Mouse (Mus musculus): ENCODE data around the gene Bpifb9b.
A peak's percentile ranks its signal among the peaks of the same experiment; 100 is the strongest.
"Not testable (repeated sequence)": the region's sequence is repeated elsewhere in the genome, so short reads cannot be mapped to it uniquely, and the experiment has no call there.

The Bpifb9b gene

GRCm38 (mm10) chr2:154306927-154307326 is at the start of gene Bpifb9b:
TSS of gene Bpifb9b (plus strand) at chr2:154307227.
- not testable (repeated sequence) for DNase-seq (ENCODE audit: low read depth, low spot score)

DNA sequence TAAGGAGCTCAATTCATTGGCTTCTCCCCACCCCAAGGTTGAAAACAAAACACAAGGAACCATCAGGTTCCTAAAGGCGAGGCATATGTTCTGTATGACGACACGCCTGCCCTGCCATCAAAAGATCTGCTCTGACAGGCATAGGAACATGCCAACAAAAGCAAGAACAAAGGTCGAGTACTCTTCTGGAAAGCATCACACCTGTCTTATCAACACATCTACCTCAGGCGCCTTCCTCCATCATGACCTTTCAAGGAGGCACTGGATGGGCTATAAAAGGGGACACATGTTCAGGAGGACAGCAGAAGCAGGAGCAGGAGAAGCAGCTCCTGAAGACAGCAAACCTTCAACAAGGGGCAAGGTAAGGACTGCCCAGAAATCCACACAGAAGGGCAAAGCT is 49.5 kb upstream of the Bpifb9b start, which contains the start of gene Bpifb9a:
Gene Bpifb9a (plus strand): TSS at position 301 of the 400 bp plus-strand sequence.
- not testable (repeated sequence) for DNase-seq (ENCODE audit: low read depth, low spot score)

DNA sequence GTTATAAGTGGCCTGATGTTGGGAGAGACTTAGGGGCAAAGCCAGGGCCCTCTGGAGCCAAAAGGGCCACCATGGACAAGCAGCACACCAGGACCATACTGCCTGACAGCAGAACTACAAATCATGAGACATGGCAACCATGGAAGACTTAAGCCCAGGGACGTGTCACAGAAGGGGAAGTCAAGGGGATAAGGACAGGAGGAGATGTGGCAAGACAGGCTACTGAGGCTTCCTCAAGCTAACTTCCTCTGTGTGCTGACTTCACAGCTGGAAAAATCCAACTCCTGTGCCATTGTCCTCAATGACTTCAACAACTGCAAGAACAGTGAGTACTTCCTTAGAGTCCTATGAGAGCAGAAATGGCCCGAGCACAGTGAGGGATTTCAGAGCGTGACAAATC is 42.6 kb upstream of the Bpifb9b start:
- not testable (repeated sequence) for DNase-seq (ENCODE audit: low read depth, low spot score)

- not testable (repeated sequence) for DNase-seq (ENCODE audit: low read depth, low spot score)
Observed at GRCm38 (mm10) chr2:154291866-154292265, 15.2 kb upstream of the Bpifb9b start.

- no peak for DNase-seq (ENCODE audit: low read depth, low spot score)
Observed at GRCm38 (mm10) chr2:154292833-154293232, 14.2 kb upstream of the Bpifb9b start.

DNA sequence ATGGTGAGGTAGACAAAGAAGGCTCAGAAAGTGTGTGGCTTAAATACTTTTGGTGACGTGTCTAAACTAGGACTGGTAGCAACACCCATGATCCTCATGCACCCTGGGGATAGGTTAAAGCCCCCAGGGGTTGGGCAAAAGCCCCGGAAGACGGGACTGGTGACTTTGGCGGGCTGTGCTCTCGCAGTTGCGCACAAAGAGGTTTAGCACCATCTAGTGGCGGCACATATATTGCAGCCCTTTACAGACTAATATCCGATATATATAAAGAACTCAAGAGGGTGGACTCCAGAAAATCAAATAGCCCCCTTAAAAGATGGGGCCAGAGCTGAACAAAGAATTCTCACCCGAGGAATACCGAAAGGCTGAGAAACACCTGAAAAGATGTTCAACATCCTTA is 12.3 kb upstream of the Bpifb9b start:
- not testable (repeated sequence) for DNase-seq (ENCODE audit: low read depth, low spot score)

DNA sequence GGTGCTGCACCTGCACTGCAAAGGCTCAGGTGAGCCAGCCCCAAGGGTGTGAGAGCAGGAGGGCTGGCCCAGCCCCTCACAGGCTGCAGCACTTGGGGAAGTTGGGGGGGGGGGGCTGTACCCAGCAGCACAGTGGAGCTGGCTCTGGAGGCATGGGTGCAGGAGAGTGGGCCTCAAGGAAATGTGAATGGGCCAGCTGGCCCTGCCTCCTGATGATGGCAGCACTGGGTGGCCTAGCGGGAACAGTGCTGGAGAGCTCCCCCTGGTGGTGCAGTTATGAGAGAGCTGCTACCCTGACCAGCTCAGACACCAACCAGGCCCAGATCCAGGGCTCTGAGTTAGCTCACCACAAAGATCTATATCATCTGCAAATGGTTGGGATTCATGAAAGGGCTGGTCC is 6.5 kb upstream of the Bpifb9b start:
- peak; percentile 6 for DNase-seq (ENCODE audit: low read depth, low spot score)

GRCm38 (mm10) chr2:154301763-154302162 is 5.3 kb upstream of the Bpifb9b start:
- DNase-seq (ENCODE audit: low read depth, low spot score), result no peak

DNA sequence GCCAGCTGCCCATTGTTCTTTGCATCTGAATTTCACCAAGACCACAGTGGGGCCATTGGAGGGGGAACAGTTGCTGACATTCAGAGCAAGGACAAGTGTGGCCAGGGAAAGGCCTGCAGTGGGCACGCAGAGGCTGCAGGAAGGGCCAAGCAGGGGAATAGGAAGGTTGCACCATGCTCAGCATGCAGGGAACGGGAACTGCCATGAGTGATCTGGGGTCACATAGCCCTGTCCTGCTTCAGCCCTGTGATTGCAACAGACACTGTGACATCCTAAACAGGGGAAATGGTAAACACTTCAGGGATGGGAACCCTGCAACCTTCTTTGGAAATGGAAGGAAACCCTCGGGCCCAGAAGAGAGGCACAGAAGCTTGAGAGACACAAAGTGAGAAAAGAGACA is 2.4 kb upstream of the Bpifb9b start:
- not testable (repeated sequence) for DNase-seq (ENCODE audit: low read depth, low spot score)

DNA sequence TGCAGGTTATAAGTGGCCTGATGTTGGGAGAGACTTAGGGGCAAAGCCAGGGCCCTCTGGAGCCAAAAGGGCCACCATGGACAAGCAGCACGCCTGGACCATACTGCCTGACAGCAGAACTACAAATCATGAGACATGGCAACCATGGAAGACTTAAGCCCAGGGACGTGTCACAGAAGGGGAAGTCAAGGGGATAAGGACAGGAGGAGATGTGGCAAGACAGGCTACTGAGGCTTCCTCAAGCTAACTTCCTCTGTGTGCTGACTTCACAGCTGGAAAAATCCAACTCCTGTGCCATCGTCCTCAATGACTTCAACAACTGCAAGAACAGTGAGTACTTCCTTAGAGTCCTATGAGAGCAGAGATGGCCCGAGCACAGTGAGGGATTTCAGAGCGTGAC is 6.7 kb downstream of the Bpifb9b start:
- DNase-seq (ENCODE audit: low read depth, low spot score), result not testable (repeated sequence)

DNA sequence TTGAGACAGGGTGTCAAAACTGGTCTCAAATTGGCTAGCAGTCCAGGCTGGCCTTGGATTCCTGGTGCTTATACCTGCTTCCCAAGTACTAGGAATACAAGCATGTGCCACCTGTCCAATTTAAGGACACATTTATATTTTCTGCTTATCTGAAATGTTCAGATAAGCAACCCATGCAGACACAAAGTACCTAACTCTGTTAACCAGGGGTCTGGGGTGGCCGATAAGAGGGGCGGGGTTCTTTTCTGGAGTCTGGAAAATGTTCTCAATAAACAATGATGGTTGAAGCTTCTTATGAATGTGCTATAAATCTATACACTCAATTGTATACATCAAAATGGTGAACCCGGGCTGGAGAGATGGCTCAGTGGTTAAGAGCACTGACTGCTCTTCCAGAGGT is 19.8 kb downstream of the Bpifb9b start:
- DNase-seq (ENCODE audit: low read depth, low spot score), result no peak

DNA sequence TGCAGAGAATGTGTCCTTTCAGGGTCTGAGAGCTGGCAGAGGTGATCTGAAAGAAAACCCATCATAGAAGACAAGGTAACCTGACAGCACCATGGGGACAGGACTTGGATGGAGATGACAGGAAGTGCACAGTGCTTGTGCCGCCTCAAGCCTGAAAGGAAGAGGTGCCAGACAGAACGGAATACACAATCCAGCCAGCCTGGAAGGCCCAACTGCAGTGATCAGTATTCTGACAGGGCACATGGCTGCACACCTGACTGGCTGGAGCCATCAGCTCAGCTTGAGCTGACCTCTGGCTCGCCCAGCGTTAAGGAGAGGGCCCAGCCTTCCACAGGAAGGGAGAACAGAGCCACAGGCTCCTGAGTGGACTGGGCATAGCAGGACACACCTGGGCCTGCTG is 28.5 kb downstream of the Bpifb9b start:
- DNase-seq (ENCODE audit: low read depth, low spot score), result no peak

- no peak for DNase-seq (ENCODE audit: low read depth, low spot score)
Observed at GRCm38 (mm10) chr2:154338161-154338560, 31.1 kb downstream of the Bpifb9b start.

- no peak for DNase-seq (ENCODE audit: low read depth, low spot score)
Observed at GRCm38 (mm10) chr2:154339356-154339755, 32.3 kb downstream of the Bpifb9b start.

DNA sequence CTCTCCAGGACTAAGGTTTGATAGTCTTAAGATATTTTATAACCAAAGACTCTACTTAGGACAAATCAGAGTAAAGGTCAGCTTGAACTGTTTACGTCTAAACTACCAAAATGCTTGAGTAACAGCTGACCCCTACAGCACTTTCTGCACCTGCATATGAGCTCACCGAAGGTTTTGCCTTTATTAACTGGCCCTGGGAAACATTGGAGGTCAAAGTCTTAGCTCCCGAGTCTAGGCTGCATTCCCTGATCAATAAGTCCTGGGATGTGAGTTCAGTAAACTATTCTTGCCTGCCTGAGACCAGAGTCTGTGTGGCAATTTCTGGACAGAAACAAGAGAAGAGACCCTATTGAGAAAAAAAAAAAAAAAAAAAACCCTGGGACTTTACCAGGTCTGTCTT is 41.1 kb downstream of the Bpifb9b start:
- DNase-seq (ENCODE audit: low read depth, low spot score), result no peak

DNA sequence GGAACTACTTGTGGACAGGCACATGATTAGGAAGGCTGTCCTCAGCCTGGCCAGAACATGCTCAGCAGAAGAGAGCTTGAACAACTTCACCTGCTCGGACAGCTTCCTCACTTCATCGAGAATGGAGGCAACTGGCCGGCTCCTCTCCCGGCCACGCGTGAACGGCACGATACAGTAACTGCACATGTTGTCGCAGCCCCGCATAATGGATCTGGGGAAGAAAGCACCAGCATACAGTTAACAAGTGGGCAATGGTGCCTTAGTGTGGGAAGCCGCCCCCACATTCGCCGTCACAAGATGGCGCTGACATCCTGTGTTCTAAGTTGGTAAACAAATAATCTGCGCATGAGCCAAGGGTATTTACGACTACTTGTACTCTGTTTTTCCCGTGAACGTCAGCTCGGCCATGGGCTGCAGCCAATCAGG is 47.0 kb downstream of the Bpifb9b start:
- not testable (repeated sequence) for DNase-seq (ENCODE audit: low read depth, low spot score)

DNA sequence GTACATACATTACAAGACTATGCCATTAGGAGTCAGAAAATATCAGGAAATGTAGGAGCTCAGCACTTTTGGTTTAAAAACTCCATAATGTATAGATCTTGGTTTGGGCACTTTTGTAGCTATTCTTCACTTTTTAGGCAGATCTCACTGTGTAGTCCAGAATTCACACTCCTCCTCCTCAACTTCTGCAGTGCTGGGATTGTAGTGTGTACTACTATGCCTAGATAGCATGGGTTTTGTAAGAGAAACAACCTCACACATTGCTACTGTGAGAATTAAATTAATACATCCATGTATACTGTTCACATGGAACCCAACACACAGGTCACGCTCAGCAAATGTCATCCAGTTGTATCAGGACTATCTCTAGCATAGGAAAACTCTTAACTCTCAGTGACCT is 60.5 kb downstream of the Bpifb9b start:
- peak; percentile 69 for DNase-seq (ENCODE audit: low read depth, low spot score)

Measured in telencephalon, adult 2 months (tissue).